Mouse (Mus musculus) MEL-GATA-1-ER (cell line): Measurements from ENCODE around the gene Olfr688.

Experiments used
- DNase-seq: peaks from one replicate; pipeline ENCODE4 v3.0.0-alpha.2; 2012; ENCODE audit warnings: low read depth; ENCODE audit errors: extremely low read depth

Olfr688 gene

DNA sequence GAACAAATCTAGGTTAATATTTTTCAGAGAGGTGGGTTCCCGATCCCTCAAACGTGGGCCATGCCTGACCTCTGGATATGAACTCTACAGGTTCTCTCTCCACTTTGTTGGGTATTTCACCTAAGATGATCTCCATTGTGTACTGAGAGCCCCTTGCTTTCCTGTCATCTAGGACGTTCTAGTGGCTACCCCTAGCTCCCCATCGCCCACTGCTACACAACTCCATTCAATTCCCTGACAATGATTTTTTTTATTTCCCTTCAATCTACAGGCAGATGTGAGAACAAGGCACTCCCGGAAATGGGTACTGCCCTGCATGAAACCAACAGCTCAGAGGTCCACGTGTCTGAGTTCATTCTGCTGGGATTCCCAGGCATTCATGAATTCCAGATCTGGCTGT is at the start of gene Olfr688:
Gene Olfr688 (plus strand): TSS at position 301 of the 400 bp plus-strand sequence.
- DNase-seq, result no peak

GRCm38 (mm10) chr7:105247671-105248070 is 40.2 kb upstream of the Olfr688 start:
- DNase-seq, result no peak

GRCm38 (mm10) chr7:105248197-105248596 is 39.7 kb upstream of the Olfr688 start:
- DNase-seq, result no peak

- peak; percentile 2 for DNase-seq
Observed at GRCm38 (mm10) chr7:105256656-105257055, 31.2 kb upstream of the Olfr688 start.

GRCm38 (mm10) chr7:105272426-105272825 is 15.5 kb upstream of the Olfr688 start:
- DNase-seq, result no peak

GRCm38 (mm10) chr7:105290051-105290450 is 2.2 kb downstream of the Olfr688 start:
- DNase-seq, result no peak

DNA sequence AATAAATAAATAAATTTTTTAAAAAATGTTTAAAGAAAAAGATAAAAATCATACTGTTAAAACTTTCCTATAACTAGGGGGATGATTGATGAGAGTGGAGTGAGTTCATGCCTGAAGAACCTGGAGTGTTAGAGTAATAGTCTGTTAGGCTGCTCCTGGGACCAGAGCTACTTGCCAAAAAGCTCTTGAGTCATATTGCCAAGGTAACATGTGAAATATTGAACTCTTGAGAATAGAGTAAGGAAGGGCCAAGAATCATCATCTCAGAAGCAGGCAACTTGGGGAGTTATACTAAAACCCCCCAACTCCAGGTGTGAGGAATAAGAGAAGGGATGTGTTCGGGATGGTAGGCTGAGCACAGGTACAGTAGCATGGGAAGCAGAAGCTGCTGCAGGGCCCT is 23.0 kb downstream of the Olfr688 start, which contains the start of gene Olfr689:
Gene Olfr689 (plus strand): TSS at position 301 of the 400 bp plus-strand sequence.
- DNase-seq, result no peak

GRCm38 (mm10) chr7:105325302-105325701 is 37.4 kb downstream of the Olfr688 start:
- no peak for DNase-seq

DNA sequence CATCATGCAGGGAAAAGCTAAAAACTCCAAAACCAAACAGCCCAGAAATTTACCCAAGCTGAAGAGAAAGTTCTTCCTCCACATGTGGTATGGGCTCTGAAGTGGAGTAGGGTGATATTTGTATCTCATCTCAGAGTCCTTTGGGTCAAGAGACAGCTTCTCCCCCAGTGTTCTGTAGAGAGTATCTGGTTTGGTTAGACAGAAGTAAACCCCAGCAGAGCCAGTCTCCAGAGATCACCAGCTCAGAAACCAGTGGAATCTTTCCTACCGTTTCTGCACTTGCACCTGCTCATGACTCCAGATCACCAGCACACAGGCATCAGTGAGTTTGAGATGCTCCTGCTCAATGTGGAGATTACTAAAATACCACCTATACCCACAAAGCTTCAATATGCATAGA is 46.1 kb downstream of the Olfr688 start, which contains the start of gene Olfr690:
Gene Olfr690 (minus strand): TSS at position 101 of the 400 bp plus-strand sequence.
- DNase-seq, result no peak
